Mouse (Mus musculus): ENCODE results near the gene Dmrta2.

DNA sequence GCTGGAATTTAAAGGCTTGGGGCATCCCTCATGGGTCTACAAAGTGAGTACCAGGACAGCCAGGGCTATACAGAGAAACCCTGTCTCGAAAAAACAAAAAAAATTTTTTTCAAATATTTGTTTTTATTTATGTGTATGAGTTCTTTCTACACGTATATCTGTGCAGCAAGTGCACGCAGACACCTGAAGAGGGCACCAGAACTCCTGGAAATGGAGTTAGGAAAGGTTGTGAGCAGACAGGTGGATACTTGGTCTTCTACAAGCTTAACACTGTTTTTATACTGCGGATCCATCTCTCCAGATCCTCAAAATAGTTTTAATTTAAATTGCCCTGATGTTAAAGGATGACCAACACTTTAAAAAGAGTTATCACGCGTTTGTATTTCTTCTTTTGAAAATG is 11.4 kb downstream of the Dmrta2 start:
- TF ChIP-seq CTCF (IDR thresholded peaks at IDR 0.05; ENCODE audit: low read depth) (no peak), EP300 (IDR thresholded peaks at IDR 0.05; ENCODE audit: low read depth) (no peak)

Measured in liver, embryonic 14.5 days (tissue).